Mouse (Mus musculus): ENCODE data around the gene Rgl2. TPM values are rescaled to one million over a fixed set of nuclear protein-coding genes. Genes with fewer than 3 reads are reported as not detected.

Rgl2 gene
- 55.9 TPM for polyA plus RNA-seq (2015; fragmentation: Illumina TruSeq; extraction: RNeasy Lipid Tissue Mini Kit (QIAGEN cat#74804); ENCODE audit: insufficient read depth, low replicate concordance)

DNA sequence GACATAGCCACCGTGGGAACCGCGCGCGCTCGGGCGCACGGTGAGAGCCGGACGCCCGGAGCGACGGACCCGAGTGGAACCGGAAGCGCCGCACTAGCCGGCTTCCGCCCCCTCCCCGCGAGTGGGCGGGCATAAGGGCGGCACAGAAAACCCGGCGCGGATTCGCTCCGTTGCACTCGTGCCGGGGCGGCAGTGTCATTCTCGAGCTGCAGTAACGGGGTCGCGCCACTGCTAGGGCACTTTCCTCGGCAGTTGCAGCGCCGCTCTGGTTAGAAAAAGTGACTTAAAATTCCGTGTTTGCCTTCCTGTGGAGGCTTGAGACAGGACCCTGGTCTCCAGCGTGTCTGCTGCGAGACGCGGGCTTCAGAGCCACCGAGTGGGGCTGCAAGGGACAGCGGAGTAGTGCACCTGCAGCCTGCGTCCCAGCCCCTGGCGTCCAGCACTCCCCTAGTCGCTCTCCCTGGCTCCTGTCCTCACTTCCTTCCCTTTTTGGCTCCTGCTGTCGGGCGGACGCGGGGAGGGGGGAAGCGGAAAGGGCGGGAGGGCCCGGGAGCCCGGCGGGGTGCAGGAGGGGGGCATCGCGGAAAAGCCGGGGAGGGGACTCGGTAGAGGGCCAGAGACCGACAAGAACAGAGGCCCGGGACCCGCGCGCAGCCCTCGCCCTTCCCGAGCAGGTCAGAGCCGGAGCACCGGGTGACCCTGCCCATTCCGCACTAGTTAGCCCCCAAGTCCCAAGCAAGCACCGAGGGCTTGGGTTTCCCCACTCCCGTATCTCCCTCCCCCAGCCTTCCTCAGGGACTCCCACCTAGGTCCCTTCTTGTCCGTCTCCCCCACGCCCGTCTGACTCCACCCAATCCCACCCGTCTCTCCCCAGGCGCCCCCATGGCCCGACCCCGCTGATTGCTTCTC, at the start of gene Rgl2:
Gene Rgl2 (plus strand): TSS at position 173 of the 909 bp plus-strand sequence.

DNA sequence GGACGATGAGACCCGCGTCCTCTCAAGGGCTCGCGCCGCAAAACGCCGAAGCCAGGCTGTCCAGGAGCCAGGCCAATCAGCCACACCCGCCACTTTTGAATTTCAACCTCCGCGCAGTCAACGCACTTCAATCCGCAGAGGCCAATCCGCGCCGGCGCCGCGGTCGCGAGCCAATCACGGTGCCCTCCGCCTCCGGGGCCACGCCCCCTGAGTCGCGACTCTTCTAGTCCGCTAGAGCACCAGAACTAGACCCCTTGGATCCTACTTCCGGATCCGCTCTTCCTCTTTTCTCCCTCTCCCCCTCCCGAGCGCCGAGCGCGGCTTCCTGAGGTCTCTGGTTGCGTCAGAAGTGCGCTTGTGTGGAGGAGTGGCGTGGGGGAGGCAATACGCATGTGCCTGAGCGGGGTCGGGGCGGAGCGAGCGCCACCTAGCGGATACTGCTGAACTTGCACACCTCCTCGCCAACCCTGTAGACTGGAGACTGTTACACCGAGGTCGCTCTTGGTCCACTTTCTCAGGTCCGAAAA, 38.7 kb upstream of the Rgl2 start, which contains the start of gene Kifc1:
Gene Kifc1 (minus strand): TSS at position 129 of the 527 bp plus-strand sequence.

DNA sequence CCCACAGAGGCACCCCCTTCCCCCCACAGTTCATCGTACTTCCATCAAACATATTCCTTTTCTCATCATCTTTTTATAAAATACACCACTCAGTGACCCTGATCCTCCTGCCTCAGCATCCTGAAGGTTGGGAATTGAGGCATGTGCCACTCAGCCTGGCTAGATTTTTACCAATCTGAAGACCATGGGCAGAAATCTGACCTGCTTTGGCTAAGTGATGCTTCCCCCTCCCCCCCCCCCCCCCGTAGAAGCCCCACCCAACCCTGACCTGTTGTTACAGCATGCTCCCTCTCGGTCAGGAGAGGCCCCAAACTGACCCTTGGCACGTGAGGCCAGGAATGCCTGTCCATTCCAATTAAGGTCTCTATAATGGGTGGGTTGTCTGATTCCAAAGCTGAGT, 24.5 kb upstream of the Rgl2 start, which contains the start of gene Platr17:
Gene Platr17 (plus strand): TSS at position 301 of the 400 bp plus-strand sequence.

DNA sequence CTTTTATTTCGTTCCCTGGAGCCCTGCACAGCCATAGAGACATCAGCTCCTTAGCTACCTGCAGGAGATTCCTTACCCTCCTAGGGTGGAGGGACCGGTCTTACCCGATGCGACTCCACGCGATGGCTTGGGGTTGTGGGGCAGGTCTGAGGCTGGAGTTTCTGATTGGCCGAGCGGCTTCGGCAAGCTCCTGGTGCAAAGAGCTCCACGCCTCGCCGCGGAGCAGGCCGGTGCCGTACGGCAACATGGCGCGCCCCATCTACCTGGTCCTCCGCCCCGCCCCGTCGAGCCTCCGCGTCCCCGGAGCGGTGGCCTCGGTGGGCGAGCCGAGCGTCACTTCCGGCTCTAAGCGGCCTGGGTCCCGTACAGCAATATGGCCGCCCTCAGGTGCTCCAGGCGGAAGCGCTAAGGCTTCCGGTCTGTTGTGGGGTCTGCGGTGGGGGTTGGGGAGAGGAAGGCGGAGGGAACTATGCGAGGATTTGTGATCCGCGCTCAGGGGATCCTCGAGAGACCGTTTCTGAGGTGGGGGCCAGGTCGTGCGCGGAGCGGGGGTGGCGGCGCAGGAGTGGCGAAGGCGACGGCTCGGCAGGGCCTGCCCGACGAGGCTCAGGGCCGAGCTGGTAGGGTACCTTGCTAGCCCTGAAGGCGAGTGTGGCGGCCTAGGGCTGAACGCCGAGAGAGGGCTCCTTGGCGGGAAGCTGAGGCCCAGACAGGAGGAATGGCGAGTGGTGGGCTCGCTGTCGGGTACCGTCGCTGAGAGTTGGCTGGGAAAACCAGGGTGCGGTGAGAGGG, 20.1 kb upstream of the Rgl2 start, which contains the start of gene Daxx:
Gene Daxx (plus strand): TSS at position 338 of the 792 bp plus-strand sequence.

DNA sequence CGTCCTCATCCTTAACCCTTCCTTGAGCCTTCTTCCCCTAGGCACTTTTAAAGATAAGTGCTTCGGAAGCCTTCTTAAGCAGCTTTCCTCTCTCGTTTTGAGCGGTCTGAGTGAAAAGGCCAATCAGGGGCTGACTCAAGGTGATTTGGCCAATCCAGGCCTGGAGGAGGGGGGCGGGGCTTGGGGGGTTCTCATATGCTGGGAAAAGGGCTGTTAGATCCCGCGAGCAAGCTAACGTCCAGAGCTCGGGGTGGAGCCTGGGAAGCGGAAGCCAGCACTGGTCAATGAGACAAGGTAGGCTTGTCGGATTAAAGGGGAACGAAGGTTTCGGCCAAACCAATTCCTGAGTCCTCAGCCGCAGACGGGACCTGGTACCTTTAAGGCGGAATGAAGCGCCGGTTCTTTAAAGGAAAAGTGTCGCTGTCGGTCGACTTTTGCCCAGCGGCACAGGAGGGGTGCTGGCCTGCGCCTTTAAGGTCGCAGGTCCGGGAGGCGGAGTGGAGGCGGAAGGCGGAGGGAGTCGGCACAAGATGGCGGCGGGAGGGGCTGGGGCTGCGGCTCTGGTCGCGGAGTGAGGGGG, 13.6 kb upstream of the Rgl2 start, which contains the start of the genes Tapbp and Zbtb22:
Gene Tapbp (plus strand): TSS at position 229 of the 580 bp plus-strand sequence.
Gene Zbtb22 (plus strand): TSS at position 234 of the 580 bp plus-strand sequence.

DNA sequence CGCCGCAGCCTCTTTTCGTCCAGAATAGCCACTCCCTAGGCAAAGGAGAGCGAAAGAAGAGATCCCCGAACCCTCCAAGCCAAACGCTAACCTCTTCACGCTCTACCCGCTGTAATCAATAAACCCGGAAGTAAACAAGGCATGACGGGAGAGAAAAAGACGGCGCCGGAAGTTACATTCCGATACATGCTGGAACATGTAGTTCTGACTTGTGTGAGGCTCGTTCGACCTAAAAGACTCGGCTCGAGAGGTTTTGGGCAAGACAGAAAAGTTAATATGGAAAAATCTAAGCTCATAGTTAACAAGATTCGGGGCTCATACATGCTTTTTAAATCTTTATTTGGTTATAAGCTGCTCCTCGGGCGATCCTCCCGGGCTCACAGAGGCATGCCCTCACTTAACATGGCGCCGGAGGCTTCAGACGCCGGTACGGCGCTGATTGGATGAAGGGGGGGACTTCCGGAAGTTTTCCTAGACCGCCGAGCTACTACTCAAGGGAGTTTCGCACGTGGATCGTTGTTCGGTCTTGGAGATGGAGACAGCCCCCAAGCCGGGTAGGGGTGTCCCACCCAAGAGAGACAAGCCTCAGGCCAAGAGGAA, 11.0 kb downstream of the Rgl2 start, which contains the start of the genes Pfdn6 and Wdr46:
Gene Pfdn6 (minus strand): TSS at position 138 of the 600 bp plus-strand sequence.
Gene Wdr46 (plus strand): TSS at position 455 of the 600 bp plus-strand sequence.

DNA sequence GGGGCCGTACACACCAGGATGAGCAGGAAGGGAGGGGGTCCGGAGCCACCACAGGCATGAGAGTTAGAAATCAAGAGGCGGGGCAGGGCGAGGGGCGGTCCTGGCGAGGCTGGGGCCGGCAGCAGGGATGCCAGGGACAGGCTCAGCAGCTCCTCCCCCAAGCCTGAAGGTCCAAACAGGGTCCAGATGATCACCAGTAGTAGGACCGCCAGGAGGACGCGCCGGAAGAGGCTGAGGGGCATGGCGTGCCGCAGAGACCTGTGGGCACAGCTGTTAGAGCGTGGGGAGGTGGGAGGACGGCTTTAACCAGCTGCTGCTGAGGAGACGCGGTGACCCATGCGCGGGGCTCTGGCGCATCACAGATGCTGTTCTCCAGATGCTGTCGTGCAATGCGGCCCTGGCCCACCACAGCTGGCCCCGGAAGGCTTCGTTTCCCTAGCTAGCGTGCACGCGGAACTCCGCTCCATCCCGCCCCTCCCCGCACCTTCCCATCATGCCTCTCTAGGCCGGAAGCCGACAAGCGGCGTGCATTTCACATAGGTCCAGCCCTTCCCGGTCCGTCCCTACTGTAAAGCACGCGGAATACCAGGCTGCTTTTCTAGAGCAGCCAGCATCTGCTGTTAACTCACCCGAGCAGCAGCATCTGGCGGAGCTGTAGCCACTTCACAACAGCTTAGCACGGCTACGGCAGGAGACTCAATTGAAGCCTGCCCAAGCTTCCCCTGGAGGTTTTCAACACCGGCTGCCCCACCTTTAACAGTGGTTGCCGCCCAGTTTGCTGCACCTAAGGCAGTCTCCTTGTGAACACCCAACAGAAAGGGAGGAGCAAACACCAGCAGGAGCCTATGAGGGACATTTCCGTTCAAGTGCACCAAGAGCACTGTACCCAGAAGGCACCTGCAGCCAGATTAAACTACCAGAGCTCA, 21.9 kb downstream of the Rgl2 start, which contains the start of gene B3galt4:
Gene B3galt4 (minus strand): TSS at position 468 of the 926 bp plus-strand sequence.

DNA sequence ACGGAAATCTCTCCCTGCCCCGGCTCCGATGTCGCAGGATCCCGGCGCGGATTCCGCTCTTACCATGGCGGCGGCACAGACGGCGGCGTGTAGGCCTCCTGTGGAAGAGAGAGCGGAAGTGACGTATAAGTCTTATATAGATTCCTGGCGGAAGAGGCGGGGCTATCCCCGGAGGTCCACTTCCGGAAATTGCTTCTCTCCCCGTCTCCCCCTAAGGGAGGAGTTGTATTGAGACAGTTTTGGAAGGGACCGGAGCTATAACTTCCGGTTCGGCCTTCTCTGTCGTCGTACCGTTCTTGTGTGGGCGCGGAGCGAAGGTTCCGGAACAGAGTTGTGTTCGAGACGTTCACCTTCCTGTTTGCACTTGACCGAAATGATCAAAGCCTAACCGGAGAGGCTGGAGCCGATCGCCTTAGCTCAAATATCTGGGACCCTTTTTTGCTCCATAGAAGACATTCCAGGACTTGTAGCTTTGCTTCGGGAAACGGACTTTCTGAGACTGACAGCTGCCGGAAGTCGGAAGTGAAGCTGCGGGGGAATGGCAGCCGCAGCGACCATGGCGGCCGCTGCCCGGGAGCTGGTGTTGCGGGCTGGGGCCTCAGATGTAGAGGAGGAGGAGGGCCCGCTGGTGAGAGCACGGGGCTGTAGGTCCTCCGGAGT, 26.3 kb downstream of the Rgl2 start, which contains the start of the genes Vps52 and Rps18:
Gene Vps52 (plus strand): TSS at position 258 of the 660 bp plus-strand sequence.
Gene Rps18 (minus strand): TSS at position 447 of the 660 bp plus-strand sequence.

Other genes with a start within 250 kb of the Rgl2 start
- 386 TPM for gene Hnrnpm, start 242.7 kb upstream of the Rgl2 start, polyA plus RNA-seq (2015; fragmentation: Illumina TruSeq; extraction: RNeasy Lipid Tissue Mini Kit (QIAGEN cat#74804); ENCODE audit: insufficient read depth, low replicate concordance)
- 102 TPM for gene March2, start 210.9 kb upstream of the Rgl2 start, polyA plus RNA-seq (2015; fragmentation: Illumina TruSeq; extraction: RNeasy Lipid Tissue Mini Kit (QIAGEN cat#74804); ENCODE audit: insufficient read depth, low replicate concordance)
- gene Rab11b, start 169.0 kb upstream of the Rgl2 start, polyA plus RNA-seq (2015; fragmentation: Illumina TruSeq; extraction: RNeasy Lipid Tissue Mini Kit (QIAGEN cat#74804); ENCODE audit: insufficient read depth, low replicate concordance) = 65.7 TPM
- gene Angptl4, start 147.7 kb upstream of the Rgl2 start, polyA plus RNA-seq (2015; fragmentation: Illumina TruSeq; extraction: RNeasy Lipid Tissue Mini Kit (QIAGEN cat#74804); ENCODE audit: insufficient read depth, low replicate concordance) = 11.1 TPM
- gene Kank3, start 119.0 kb upstream of the Rgl2 start, polyA plus RNA-seq (2015; fragmentation: Illumina TruSeq; extraction: RNeasy Lipid Tissue Mini Kit (QIAGEN cat#74804); ENCODE audit: insufficient read depth, low replicate concordance) = 53.6 TPM
- 1,152 TPM for gene Rps28, start 105.0 kb upstream of the Rgl2 start, polyA plus RNA-seq (2015; fragmentation: Illumina TruSeq; extraction: RNeasy Lipid Tissue Mini Kit (QIAGEN cat#74804); ENCODE audit: insufficient read depth, low replicate concordance)
- gene Ndufa7, start 105.0 kb upstream of the Rgl2 start, polyA plus RNA-seq (2015; fragmentation: Illumina TruSeq; extraction: RNeasy Lipid Tissue Mini Kit (QIAGEN cat#74804); ENCODE audit: insufficient read depth, low replicate concordance) = 55.2 TPM
- gene Cd320, start 86.5 kb upstream of the Rgl2 start, polyA plus RNA-seq (2015; fragmentation: Illumina TruSeq; extraction: RNeasy Lipid Tissue Mini Kit (QIAGEN cat#74804); ENCODE audit: insufficient read depth, low replicate concordance) = 5.0 TPM
- gene Gm7029, start 55.7 kb upstream of the Rgl2 start, polyA plus RNA-seq (2015; fragmentation: Illumina TruSeq; extraction: RNeasy Lipid Tissue Mini Kit (QIAGEN cat#74804); ENCODE audit: insufficient read depth, low replicate concordance) = not detected
- 5.8 TPM for gene Kifc1, start 38.9 kb upstream of the Rgl2 start, polyA plus RNA-seq (2015; fragmentation: Illumina TruSeq; extraction: RNeasy Lipid Tissue Mini Kit (QIAGEN cat#74804); ENCODE audit: insufficient read depth, low replicate concordance)
- 1.5 TPM for gene Platr17, start 24.4 kb upstream of the Rgl2 start, polyA plus RNA-seq (2015; fragmentation: Illumina TruSeq; extraction: RNeasy Lipid Tissue Mini Kit (QIAGEN cat#74804); ENCODE audit: insufficient read depth, low replicate concordance)
- gene Daxx, start 20.1 kb upstream of the Rgl2 start, polyA plus RNA-seq (2015; fragmentation: Illumina TruSeq; extraction: RNeasy Lipid Tissue Mini Kit (QIAGEN cat#74804); ENCODE audit: insufficient read depth, low replicate concordance) = 39.7 TPM
- gene Tapbp, start 13.6 kb upstream of the Rgl2 start, polyA plus RNA-seq (2015; fragmentation: Illumina TruSeq; extraction: RNeasy Lipid Tissue Mini Kit (QIAGEN cat#74804); ENCODE audit: insufficient read depth, low replicate concordance) = 143 TPM
- 10.6 TPM for gene Zbtb22, start 13.6 kb upstream of the Rgl2 start, polyA plus RNA-seq (2015; fragmentation: Illumina TruSeq; extraction: RNeasy Lipid Tissue Mini Kit (QIAGEN cat#74804); ENCODE audit: insufficient read depth, low replicate concordance)
- 50.2 TPM for gene Pfdn6, start 10.8 kb downstream of the Rgl2 start, polyA plus RNA-seq (2015; fragmentation: Illumina TruSeq; extraction: RNeasy Lipid Tissue Mini Kit (QIAGEN cat#74804); ENCODE audit: insufficient read depth, low replicate concordance)
- gene Wdr46, start 11.1 kb downstream of the Rgl2 start, polyA plus RNA-seq (2015; fragmentation: Illumina TruSeq; extraction: RNeasy Lipid Tissue Mini Kit (QIAGEN cat#74804); ENCODE audit: insufficient read depth, low replicate concordance) = 6.0 TPM
- 4.4 TPM for gene B3galt4, start 21.9 kb downstream of the Rgl2 start, polyA plus RNA-seq (2015; fragmentation: Illumina TruSeq; extraction: RNeasy Lipid Tissue Mini Kit (QIAGEN cat#74804); ENCODE audit: insufficient read depth, low replicate concordance)
- 28.2 TPM for gene Vps52, start 26.3 kb downstream of the Rgl2 start, polyA plus RNA-seq (2015; fragmentation: Illumina TruSeq; extraction: RNeasy Lipid Tissue Mini Kit (QIAGEN cat#74804); ENCODE audit: insufficient read depth, low replicate concordance)
- 1,734 TPM for gene Rps18, start 26.5 kb downstream of the Rgl2 start, polyA plus RNA-seq (2015; fragmentation: Illumina TruSeq; extraction: RNeasy Lipid Tissue Mini Kit (QIAGEN cat#74804); ENCODE audit: insufficient read depth, low replicate concordance)
- 3,352 TPM for gene H2-K1, start 70.8 kb downstream of the Rgl2 start, polyA plus RNA-seq (2015; fragmentation: Illumina TruSeq; extraction: RNeasy Lipid Tissue Mini Kit (QIAGEN cat#74804); ENCODE audit: insufficient read depth, low replicate concordance)
- 10.5 TPM for gene Ring1, start 95.1 kb downstream of the Rgl2 start, polyA plus RNA-seq (2015; fragmentation: Illumina TruSeq; extraction: RNeasy Lipid Tissue Mini Kit (QIAGEN cat#74804); ENCODE audit: insufficient read depth, low replicate concordance)
- 137 TPM for gene H2-Ke6, start 98.5 kb downstream of the Rgl2 start, polyA plus RNA-seq (2015; fragmentation: Illumina TruSeq; extraction: RNeasy Lipid Tissue Mini Kit (QIAGEN cat#74804); ENCODE audit: insufficient read depth, low replicate concordance)
- gene Slc39a7, start 102.1 kb downstream of the Rgl2 start, polyA plus RNA-seq (2015; fragmentation: Illumina TruSeq; extraction: RNeasy Lipid Tissue Mini Kit (QIAGEN cat#74804); ENCODE audit: insufficient read depth, low replicate concordance) = 38.7 TPM
- 24.2 TPM for gene Rxrb, start 102.3 kb downstream of the Rgl2 start, polyA plus RNA-seq (2015; fragmentation: Illumina TruSeq; extraction: RNeasy Lipid Tissue Mini Kit (QIAGEN cat#74804); ENCODE audit: insufficient read depth, low replicate concordance)
- gene Col11a2, start 109.9 kb downstream of the Rgl2 start, polyA plus RNA-seq (2015; fragmentation: Illumina TruSeq; extraction: RNeasy Lipid Tissue Mini Kit (QIAGEN cat#74804); ENCODE audit: insufficient read depth, low replicate concordance) = 0.94 TPM
- gene H2-Oa, start 162.8 kb downstream of the Rgl2 start, polyA plus RNA-seq (2015; fragmentation: Illumina TruSeq; extraction: RNeasy Lipid Tissue Mini Kit (QIAGEN cat#74804); ENCODE audit: insufficient read depth, low replicate concordance) = 69.0 TPM
- gene H2-DMa, start 190.0 kb downstream of the Rgl2 start, polyA plus RNA-seq (2015; fragmentation: Illumina TruSeq; extraction: RNeasy Lipid Tissue Mini Kit (QIAGEN cat#74804); ENCODE audit: insufficient read depth, low replicate concordance) = 162 TPM
- 245 TPM for gene Brd2, start 193.1 kb downstream of the Rgl2 start, polyA plus RNA-seq (2015; fragmentation: Illumina TruSeq; extraction: RNeasy Lipid Tissue Mini Kit (QIAGEN cat#74804); ENCODE audit: insufficient read depth, low replicate concordance)
- gene H2-DMb2, start 213.8 kb downstream of the Rgl2 start, polyA plus RNA-seq (2015; fragmentation: Illumina TruSeq; extraction: RNeasy Lipid Tissue Mini Kit (QIAGEN cat#74804); ENCODE audit: insufficient read depth, low replicate concordance) = 497 TPM
- gene H2-DMb1, start 223.5 kb downstream of the Rgl2 start, polyA plus RNA-seq (2015; fragmentation: Illumina TruSeq; extraction: RNeasy Lipid Tissue Mini Kit (QIAGEN cat#74804); ENCODE audit: insufficient read depth, low replicate concordance) = 222 TPM